Mouse (Mus musculus) cerebellum, adult 9-10 months (tissue): Measurements from ENCODE around the gene Mfap3.

Experiments
- DNase-seq: peaks from one replicate; pipeline ENCODE4 v3.0.0; 2022

Gene Mfap3

GRCm38 (mm10) chr11:57518091-57518750 lies at the start of gene Mfap3, which contains the start of gene Fam114a2:
TSS of gene Mfap3 (plus strand) at chr11:57518664.
TSS of gene Fam114a2 (minus strand) at chr11:57518617.
- peak; percentile 89 for DNase-seq

GRCm38 (mm10) chr11:57468706-57469105 lies 49.8 kb upstream of the Mfap3 start:
- no peak for DNase-seq

DNA sequence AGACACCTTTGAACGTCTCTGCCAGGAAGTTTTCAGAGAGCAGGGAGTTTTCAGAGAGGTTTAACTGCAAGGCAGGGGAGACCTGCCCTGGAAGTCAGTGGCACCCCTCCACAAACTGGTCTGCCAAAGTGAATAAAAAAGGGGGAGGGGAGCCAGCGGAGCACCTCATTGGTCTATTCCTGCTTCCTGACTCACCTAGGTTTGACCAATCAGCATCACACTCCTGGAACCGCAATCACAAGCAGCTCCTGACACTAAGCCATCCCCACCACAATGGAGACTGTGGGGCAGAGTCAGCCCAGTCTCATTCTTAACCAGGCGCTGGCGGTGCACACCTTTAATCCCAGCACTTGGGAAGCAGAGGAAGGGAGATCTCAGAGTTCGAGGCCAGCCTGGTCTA lies 48.4 kb upstream of the Mfap3 start:
- no peak for DNase-seq

GRCm38 (mm10) chr11:57470979-57471378 lies 47.5 kb upstream of the Mfap3 start:
- no peak for DNase-seq

DNA sequence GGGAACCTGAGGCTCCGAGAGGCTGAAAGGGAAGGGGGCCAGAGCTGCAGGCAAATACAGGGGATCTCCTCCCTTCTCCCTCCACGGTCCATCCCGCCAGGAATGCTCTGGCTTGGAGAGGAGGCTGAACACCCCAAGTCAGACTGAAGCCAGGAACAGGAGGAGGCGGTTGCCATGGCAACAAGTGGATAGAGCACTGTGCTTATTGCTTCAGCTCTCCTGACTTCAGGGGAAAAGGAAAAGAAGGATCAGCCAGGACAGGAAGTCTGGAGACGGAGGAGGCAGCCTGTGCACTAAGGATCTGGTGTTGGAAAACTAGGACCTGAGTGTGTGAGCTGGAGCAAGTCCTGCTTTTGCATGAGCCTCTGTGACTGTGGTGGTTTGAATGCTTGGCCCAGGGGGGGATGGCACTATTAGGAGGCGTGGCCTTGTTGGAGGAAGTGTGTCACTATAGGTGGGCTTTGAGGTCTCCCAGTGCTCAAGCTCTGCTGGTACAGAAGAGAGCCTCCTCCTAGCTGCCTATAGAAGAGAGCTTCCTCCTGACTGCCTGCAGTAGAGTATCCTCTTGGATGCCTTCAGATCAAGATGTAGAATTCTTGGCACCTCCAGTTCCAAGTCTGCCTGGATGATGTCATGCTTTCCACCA lies 44.0 kb upstream of the Mfap3 start:
- no peak for DNase-seq

DNA sequence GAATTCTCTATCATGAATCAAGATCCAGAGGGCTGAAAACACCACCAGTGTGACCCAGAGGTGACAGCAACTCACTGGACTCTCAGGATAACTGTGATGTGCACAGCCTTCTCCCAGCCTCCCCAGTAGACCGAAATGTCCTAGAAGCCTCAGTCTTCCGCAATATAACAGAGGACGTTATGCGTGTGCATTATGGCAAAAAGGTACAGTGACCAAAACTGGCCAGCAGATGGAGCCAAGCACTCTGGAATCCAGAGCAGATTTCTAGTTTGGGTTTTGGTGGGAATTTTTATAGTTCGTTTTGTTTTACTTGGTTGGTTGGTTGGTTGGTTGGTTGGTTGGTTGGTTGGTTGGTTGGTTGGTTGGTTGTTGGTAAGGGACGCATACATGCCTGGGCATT lies 43.3 kb upstream of the Mfap3 start:
- peak; percentile 24 for DNase-seq

- DNase-seq: peak; percentile 8
Measured at GRCm38 (mm10) chr11:57478077-57478476, 40.4 kb upstream of the Mfap3 start.

DNA sequence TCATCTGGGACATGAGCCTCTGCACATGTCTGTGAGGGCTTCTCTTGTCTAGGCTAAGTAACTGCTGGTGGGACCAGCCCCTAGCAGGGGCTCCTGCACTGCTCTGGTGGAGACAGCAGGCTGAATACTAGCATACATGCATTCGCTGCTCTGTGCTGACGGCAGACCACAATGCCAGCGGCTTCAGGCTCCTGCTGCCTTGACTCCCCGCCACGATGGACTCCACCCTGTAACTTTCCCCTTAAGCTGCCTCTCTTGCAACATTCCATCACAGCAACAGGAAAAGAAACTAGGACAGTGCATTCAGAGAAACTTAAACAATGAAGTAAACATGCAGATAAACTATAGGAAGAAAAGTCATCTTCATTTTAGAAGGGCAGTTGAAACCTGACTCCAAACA lies 30.0 kb upstream of the Mfap3 start:
- DNase-seq: no peak

DNA sequence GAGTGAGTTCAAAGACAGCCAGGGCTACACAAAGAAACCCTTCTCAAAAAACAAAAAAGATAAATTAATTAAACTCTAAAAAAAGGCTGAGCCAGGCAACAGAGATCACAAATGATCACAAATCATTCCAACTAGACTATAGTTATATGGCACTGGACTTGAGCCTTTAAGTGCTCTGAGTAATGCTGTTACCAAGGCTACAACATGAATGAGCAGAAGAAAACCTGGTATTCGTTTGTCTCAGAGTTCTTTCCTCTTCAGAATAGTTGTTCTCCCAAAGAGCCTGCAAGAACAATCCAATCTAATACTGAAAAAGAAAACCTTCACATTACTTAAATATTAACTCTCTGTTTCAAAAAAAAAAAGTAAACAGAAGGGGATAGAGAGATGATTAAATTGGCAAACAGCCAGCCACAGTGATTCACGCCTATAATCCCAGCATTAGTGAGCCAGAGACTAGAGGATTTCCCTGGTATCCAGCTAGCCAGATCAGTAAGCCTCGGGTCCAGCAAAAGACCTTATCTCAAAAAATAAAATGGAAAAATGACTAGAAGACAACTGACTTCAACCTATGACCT lies 21.9 kb upstream of the Mfap3 start:
- DNase-seq: no peak

DNA sequence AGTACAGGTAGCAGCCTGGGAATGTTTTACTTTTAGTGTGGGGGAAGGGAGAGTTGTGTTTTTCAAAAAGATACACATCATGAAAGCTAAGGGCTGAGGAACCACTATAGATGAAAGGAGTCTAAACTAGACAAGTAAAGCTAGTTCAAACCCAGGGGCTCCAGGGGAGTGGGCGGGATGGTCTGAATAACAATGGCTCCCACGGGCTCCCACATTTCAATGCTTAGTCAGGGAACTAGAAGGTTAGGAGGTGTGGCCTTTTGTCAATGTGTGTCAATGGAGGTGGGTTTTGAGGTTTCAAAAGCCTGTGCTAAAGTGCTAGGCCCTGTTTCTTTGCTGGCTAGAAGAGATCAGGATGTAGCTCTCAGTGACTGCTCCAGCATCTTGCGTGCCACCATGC lies 20.8 kb upstream of the Mfap3 start:
- DNase-seq: no peak

DNA sequence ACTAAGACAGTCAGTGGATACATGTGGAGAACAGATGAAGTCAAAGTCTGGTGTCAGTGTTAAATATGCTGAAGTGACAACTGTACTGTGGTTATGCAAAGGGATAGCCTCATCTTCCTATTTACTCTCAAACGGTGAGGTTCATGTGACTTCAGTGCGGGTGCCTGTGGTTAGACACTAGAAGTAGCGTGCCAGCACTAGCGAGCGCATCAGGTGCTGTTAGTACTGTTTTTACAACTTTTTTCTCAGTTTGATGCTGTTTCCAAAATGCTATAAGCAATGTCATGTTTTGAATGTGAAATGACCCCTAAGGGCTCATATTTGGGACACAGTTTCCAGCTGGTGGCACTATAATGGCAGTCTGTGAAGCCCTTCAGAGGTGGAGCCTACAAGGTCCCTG lies 20.2 kb upstream of the Mfap3 start:
- no peak for DNase-seq

- no peak for DNase-seq
Measured at GRCm38 (mm10) chr11:57503155-57503554, 15.3 kb upstream of the Mfap3 start.

- no peak for DNase-seq
Measured at GRCm38 (mm10) chr11:57506899-57507298, 11.6 kb upstream of the Mfap3 start.

GRCm38 (mm10) chr11:57515218-57515617 lies 3.2 kb upstream of the Mfap3 start:
- no peak for DNase-seq

DNA sequence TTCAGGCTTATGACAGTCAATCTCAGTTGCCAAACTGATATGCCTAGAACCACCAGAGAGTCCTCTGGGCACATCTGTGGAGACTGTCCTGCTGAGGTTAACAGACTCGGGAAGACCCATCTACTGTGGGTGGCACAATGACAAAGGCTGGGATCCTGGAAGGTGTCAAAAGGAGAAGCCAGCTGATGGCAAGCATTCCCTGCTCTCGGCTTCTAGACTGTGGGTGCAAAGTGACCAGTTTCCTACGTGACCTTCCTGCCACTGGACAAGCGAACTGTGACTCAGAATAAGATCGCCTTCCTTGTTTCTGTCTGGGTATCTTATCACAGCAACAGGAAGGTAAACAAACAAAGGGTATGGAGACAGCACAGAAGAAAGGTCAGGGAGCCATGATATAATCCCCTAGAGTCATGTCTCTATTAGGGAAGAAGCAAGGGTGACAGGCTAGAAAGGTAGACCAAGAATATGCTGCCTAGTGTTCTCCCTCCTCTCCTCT lies 1.5 kb upstream of the Mfap3 start:
- no peak for DNase-seq

- no peak for DNase-seq
Measured at GRCm38 (mm10) chr11:57518751-57519148, 286 bp downstream of the Mfap3 start.

DNA sequence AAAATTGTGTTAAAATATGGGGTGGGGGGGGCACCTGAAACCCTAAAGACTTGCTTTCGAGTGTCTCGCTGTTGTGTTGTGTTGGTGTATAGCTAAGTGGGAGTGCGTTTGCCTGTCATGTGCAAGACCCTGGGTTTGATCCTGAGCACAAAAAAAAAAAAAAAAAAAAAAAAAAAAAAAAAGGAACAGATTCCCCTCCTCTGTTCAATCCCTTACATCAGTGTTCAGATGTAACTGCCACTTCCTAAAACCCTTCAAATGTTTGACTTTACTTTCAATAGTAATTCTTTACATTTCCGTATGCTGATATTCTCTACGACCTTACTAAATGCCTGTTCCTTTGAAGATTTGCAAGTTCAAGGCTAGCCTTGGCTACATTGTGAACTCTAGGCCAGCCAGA lies 840 bp downstream of the Mfap3 start:
- DNase-seq: no peak

- DNase-seq: no peak
Measured at GRCm38 (mm10) chr11:57521206-57521605, 2.7 kb downstream of the Mfap3 start.

DNA sequence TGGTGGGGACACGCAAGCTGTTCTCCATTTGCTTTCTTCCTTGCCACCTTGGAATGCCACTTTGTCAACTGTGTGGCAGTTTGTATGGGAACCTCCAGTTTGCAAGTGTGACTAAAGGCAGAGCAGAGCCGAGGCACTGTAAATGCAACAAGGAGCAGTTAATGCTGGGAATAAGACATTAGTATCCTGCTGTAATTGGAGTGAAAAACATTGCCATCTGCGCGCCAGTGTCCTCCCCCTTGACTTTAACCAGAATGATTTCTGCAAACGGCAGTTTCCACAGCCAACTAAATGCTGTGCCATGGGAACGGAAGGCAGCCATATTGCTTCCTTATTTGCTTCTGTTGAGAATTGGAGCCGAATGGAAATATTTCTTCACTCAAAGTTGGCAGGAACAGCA lies 3.6 kb downstream of the Mfap3 start:
- no peak for DNase-seq

DNA sequence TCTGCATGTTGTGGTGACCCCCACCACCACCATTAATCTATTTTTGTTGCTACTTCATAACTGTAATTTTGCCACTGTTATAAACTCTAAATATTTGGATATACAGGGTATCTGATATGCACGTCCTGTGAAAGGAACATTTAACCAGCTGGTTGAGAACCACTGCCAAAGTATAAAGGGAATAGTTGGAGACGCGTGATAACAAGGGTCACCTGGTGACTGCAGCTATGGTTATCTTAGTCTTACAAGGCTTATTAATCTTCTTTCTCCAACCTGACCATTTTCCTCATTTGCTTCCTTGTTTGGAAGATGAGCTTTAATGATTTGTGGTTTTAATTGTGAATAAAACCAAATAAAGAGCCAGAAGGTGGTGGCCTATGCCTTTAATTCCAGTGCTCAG lies 5.0 kb downstream of the Mfap3 start:
- no peak for DNase-seq

DNA sequence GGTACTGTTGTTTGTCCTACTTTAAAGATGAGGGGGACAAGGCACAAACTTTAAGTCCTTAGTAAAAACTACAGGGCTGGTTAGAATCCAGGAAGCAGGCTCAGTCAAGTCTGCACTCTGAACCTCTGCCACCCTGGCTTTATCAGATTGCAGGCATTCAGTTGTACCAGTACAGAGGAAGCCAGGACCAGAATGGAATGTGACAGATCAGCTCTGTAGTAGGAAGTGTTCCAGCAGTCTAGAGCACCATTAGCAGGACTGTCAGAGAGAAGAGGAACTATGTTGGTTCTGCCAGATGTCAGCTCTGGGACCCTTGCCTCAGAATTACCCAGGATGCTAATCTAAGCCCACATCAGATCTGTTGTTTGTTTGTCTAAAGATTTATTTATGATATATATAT lies 6.1 kb downstream of the Mfap3 start:
- no peak for DNase-seq

GRCm38 (mm10) chr11:57525900-57526299 lies 7.4 kb downstream of the Mfap3 start:
- DNase-seq: no peak

DNA sequence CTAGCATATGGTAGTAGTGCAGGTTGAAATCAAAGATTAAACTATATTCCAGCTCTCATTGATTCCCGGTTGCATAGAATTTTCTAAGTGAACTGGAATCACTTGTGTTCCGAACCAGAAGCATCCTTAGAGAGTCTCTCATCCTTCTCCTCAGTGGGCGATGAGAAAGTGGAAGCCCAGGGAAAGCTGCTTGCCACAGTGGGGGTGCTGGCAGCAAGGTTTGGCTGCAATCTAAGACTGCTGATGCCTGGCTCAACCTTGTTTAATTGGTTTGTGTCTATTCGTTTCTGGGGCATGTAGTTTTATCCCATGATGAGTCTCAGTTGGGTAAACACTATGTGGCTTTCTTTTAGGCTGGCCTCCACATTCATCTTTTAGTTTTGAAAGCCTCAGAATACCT lies 9.0 kb downstream of the Mfap3 start:
- DNase-seq: no peak

DNA sequence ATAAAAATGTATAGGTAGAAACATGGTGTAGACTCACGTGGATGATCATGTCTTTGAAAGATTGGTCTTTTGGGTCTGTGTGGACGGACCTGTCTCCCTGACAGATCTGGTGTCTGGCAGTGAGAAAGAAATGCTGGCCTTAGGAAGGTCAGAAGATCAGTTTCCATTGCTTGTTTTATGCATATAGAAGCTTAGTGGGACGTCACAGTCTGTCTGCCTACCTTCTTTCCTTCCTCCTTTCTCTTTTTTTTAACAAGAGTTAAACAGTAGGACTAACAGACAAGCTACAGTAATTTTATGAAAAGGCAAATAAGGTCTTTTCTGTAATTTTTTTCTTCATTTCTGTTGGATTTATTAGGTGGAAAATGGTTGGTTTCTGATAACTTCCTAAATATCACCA lies 10.6 kb downstream of the Mfap3 start:
- DNase-seq: no peak
